15 mouse cellular contexts compared by ENCODE assay signal in the genomic region with DNA sequence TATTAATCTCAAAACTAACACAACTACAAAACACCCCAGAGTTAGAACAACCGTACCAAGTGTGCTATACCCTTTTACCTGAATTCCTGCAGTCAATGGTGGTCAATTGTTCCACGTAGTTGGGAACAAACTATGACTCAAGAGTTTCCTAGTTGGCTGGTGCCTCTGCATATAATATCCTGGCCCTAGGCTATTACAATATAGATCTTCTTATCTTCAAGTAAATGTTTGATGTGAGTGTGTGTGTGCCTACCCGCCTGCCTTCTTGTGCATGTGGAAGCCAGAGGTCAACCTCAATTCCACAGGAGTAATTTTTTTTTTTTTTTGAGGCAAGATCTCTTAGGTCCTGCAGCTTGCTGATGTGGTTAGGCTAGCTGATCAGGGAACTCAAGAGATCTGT.
"Had no signal": no experiment of that assay in that cellular context is flagged by ENCODE, and none has a peak within 500 bp of the region (broad histone marks: within the 10 kb centered on the region; RNA-seq: fewer than 3 reads in every experiment).

No protein-coding gene starts in this region.

- H3K4me3 ChIP-seq: neural tube, embryonic 12.5 days; neural tube, embryonic 13.5 days; neural tube, embryonic 15.5 days had no signal

- DNase-seq: retina, postnatal 1 day; right cerebral cortex, adult 18-20 months; right cerebral cortex, postnatal 14 days; right cerebral cortex, postnatal 25 days; right cerebral cortex, postnatal 4 days; spleen, adult 18-20 months; thymus, adult 18-20 months; thymus, adult 2 months; thymus, postnatal 14 days; thymus, postnatal 25 days; thymus, postnatal 36 days; thymus, postnatal 4 days had no signal

- H3K9me3 ChIP-seq: neural tube, embryonic 12.5 days; neural tube, embryonic 13.5 days; neural tube, embryonic 15.5 days had no signal

- H3K36me3 ChIP-seq: neural tube, embryonic 12.5 days; neural tube, embryonic 13.5 days; neural tube, embryonic 15.5 days had no signal

- H3K9ac ChIP-seq: neural tube, embryonic 12.5 days; neural tube, embryonic 13.5 days; neural tube, embryonic 15.5 days had no signal

- H3K27ac ChIP-seq: neural tube, embryonic 12.5 days; neural tube, embryonic 13.5 days; neural tube, embryonic 15.5 days had no signal

- H3K4me1 ChIP-seq: neural tube, embryonic 12.5 days; neural tube, embryonic 13.5 days; neural tube, embryonic 15.5 days had no signal

- H3K4me2 ChIP-seq: neural tube, embryonic 12.5 days; neural tube, embryonic 13.5 days; neural tube, embryonic 15.5 days had no signal

- H3K27me3 ChIP-seq: neural tube, embryonic 12.5 days; neural tube, embryonic 13.5 days; neural tube, embryonic 15.5 days had no signal
